Mouse (Mus musculus): ENCODE results near the gene AI661453. TPM values are rescaled to one million over a fixed set of nuclear protein-coding genes. Genes with fewer than 3 reads are reported as not detected.

The AI661453 gene
- polyA plus RNA-seq, 1 experiment from 2014 or later, result 0.27 TPM

GRCm38 (mm10) chr17:47472435-47473350 lies 36.3 kb downstream of the AI661453 start:
- no peak for DNase-seq (ENCODE audit: low spot score)
- no peaks in the 10 kb centered on the region; the same call in 1 of the 2 replicates for H3K36me3 ChIP-seq (replicated peaks)
- peaks cover 30% of the 10 kb centered on the region for H3K4me1 ChIP-seq
- peaks cover 40% of the 10 kb centered on the region for H3K27me3 ChIP-seq (replicated peaks; ENCODE audit: low read depth, poor library complexity, severe bottlenecking)
- no peak overlapping the region for H3K4me3 ChIP-seq
- H3K27ac ChIP-seq (replicated peaks), result no peak overlapping the region; the same call in 1 of the 2 replicates
- no peaks in the 10 kb centered on the region for H3K9me3 ChIP-seq
- WGBS, result 48% methylated on average over 15 of the region's 15 CpGs

- peak; percentile 61 for DNase-seq (ENCODE audit: low spot score)
- no peak overlapping the region for H3K4me3 ChIP-seq
- H3K4me1 ChIP-seq, result peaks cover 22% of the 10 kb centered on the region
- no peak overlapping the region for H3K27ac ChIP-seq (replicated peaks)
- H3K36me3 ChIP-seq (replicated peaks), result no peaks in the 10 kb centered on the region
- H3K9me3 ChIP-seq, result no peaks in the 10 kb centered on the region
- WGBS, result 19% methylated on average over 8 of the region's 8 CpGs
- H3K27me3 ChIP-seq (replicated peaks; ENCODE audit: low read depth, poor library complexity, severe bottlenecking), result peaks cover 32% of the 10 kb centered on the region
These were observed 37.1 kb downstream of the AI661453 start for GRCm38 (mm10) chr17:47473434-47473974.

DNA sequence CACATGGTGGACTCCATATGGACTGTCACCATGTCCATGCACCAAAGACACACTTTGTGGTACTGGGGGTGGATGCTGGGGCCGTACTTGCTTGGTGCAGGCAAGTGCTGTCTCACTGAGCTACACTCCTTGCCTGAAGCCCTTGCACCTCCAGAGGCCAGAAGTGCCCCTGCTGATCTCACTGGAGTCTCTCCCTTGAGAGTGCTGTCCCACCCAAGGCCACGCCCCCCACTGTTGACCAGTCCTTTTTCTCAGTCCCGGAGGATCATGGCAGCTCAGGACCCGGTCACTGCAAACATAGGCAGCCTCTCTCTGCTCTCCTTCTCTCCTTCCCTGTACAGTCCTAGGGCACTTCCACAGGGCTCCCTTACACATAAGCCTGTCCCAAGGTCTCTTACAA lies 37.8 kb downstream of the AI661453 start:
- H3K27ac ChIP-seq (replicated peaks), result no peak overlapping the region
- no peaks in the 10 kb centered on the region for H3K36me3 ChIP-seq (replicated peaks)
- WGBS, result 83% methylated on average over 4 of the region's 4 CpGs
- no peak for DNase-seq (ENCODE audit: low spot score)
- H3K4me1 ChIP-seq, result peaks cover 17% of the 10 kb centered on the region
- peaks cover 25% of the 10 kb centered on the region for H3K27me3 ChIP-seq (replicated peaks; ENCODE audit: low read depth, poor library complexity, severe bottlenecking)
- no peak overlapping the region for H3K4me3 ChIP-seq
- no peaks in the 10 kb centered on the region for H3K9me3 ChIP-seq

- 83% methylated on average over 4 of the region's 4 CpGs for WGBS
- Histone ChIP-seq H3K27me3 (replicated peaks; ENCODE audit: low read depth, poor library complexity, severe bottlenecking) (peaks cover 16% of the 10 kb centered on the region), H3K36me3 (replicated peaks) (no peaks in the 10 kb centered on the region), H3K9me3 (no peaks in the 10 kb centered on the region), H3K4me1 (peaks cover 13% of the 10 kb centered on the region), H3K27ac (replicated peaks) (no peak overlapping the region), H3K4me3 (no peak overlapping the region)
- no peak for DNase-seq (ENCODE audit: low spot score)
These were observed 38.8 kb downstream of the AI661453 start for GRCm38 (mm10) chr17:47475181-47475580.

GRCm38 (mm10) chr17:47475714-47476113 lies 39.3 kb downstream of the AI661453 start:
- H3K9me3 ChIP-seq, result no peaks in the 10 kb centered on the region
- no peaks in the 10 kb centered on the region for H3K36me3 ChIP-seq (replicated peaks)
- no peak for DNase-seq (ENCODE audit: low spot score)
- H3K4me1 ChIP-seq, result peaks cover 13% of the 10 kb centered on the region
- H3K4me3 ChIP-seq, result no peak overlapping the region
- H3K27ac ChIP-seq (replicated peaks), result no peak overlapping the region
- H3K27me3 ChIP-seq (replicated peaks; ENCODE audit: low read depth, poor library complexity, severe bottlenecking), result peaks cover 10% of the 10 kb centered on the region
- 59% methylated on average over 3 of the region's 3 CpGs for WGBS

- H3K27ac ChIP-seq (replicated peaks), result no peak overlapping the region
- DNase-seq (ENCODE audit: low spot score), result no peak
- H3K4me3 ChIP-seq, result no peak overlapping the region
- no peaks in the 10 kb centered on the region for H3K36me3 ChIP-seq (replicated peaks)
- H3K9me3 ChIP-seq, result no peaks in the 10 kb centered on the region
- no peaks in the 10 kb centered on the region for H3K27me3 ChIP-seq (replicated peaks; ENCODE audit: low read depth, poor library complexity, severe bottlenecking)
- H3K4me1 ChIP-seq, result peaks cover 13% of the 10 kb centered on the region
- WGBS, result 64% methylated on average over 3 of the region's 3 CpGs
These were observed 43.5 kb downstream of the AI661453 start for GRCm38 (mm10) chr17:47479887-47480286.

GRCm38 (mm10) chr17:47482401-47482800 lies 46.0 kb downstream of the AI661453 start:
- Histone ChIP-seq H3K27ac (replicated peaks) (no peak overlapping the region), H3K36me3 (replicated peaks) (peaks cover 3% of the 10 kb centered on the region), H3K27me3 (replicated peaks; ENCODE audit: low read depth, poor library complexity, severe bottlenecking) (no peaks in the 10 kb centered on the region), H3K9me3 (no peaks in the 10 kb centered on the region), H3K4me1 (peaks cover 30% of the 10 kb centered on the region), H3K4me3 (no peak overlapping the region)
- WGBS, result 42% methylated on average over 2 of the region's 2 CpGs
- peak; percentile 78 for DNase-seq (ENCODE audit: low spot score)

- Histone ChIP-seq H3K27ac (replicated peaks) (peak overlapping the region; percentile 75), H3K36me3 (replicated peaks) (peaks cover 20% of the 10 kb centered on the region), H3K9me3 (no peaks in the 10 kb centered on the region), H3K4me3 (no peak overlapping the region; the same call in 1 of the 2 replicates), H3K4me1 (peaks cover 30% of the 10 kb centered on the region), H3K27me3 (replicated peaks; ENCODE audit: low read depth, poor library complexity, severe bottlenecking) (no peaks in the 10 kb centered on the region)
- peak; percentile 65 for DNase-seq (ENCODE audit: low spot score)
- WGBS, result 15% methylated on average over 1 of the region's 1 CpGs
These were observed 48.0 kb downstream of the AI661453 start for GRCm38 (mm10) chr17:47484241-47484921.

DNA sequence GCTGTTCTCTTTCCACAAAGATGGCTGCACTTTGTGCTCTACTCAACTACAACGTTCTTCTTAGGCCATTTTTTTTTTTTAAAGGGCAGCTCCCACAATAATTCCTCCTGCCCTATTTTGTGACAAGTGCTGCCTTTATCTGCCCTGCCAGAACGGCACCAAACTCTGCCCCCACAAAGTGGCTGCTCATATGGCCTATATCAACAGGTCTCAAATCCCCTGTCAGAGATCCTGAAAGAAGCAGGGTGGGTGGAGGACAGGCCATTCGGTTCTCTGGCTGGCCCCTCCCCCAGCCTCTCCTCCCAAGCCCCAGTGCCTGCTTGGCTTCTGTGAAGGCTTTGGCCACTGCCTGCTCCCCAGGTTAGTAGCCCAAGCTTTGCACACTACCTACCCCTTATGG lies 48.6 kb downstream of the AI661453 start:
- Histone ChIP-seq H3K27me3 (replicated peaks; ENCODE audit: low read depth, poor library complexity, severe bottlenecking) (no peaks in the 10 kb centered on the region), H3K36me3 (replicated peaks) (peaks cover 26% of the 10 kb centered on the region), H3K4me1 (peaks cover 30% of the 10 kb centered on the region), H3K4me3 (no peak overlapping the region), H3K27ac (replicated peaks) (peak overlapping the region; percentile 75), H3K9me3 (no peaks in the 10 kb centered on the region)
- no peak for DNase-seq (ENCODE audit: low spot score)
- WGBS, result 4% methylated on average over 3 of the region's 3 CpGs

GRCm38 (mm10) chr17:47485791-47486190 lies 49.4 kb downstream of the AI661453 start:
- H3K27me3 ChIP-seq (replicated peaks; ENCODE audit: low read depth, poor library complexity, severe bottlenecking), result no peaks in the 10 kb centered on the region
- WGBS, result 92% methylated on average over 3 of the region's 3 CpGs
- no peak overlapping the region for H3K4me3 ChIP-seq
- DNase-seq (ENCODE audit: low spot score), result no peak
- H3K9me3 ChIP-seq, result no peaks in the 10 kb centered on the region
- H3K36me3 ChIP-seq (replicated peaks), result peaks cover 34% of the 10 kb centered on the region
- H3K4me1 ChIP-seq, result peaks cover 30% of the 10 kb centered on the region
- no peak overlapping the region for H3K27ac ChIP-seq (replicated peaks)

- Histone ChIP-seq H3K9me3 (no peaks in the 10 kb centered on the region), H3K36me3 (replicated peaks) (peaks cover 82% of the 10 kb centered on the region), H3K27me3 (replicated peaks; ENCODE audit: low read depth, poor library complexity, severe bottlenecking) (no peaks in the 10 kb centered on the region), H3K4me1 (peaks cover 8% of the 10 kb centered on the region), H3K4me3 (no peak overlapping the region), H3K27ac (replicated peaks) (no peak overlapping the region)
- WGBS, result 88% methylated on average over 9 of the region's 9 CpGs
- no peak for DNase-seq (ENCODE audit: low spot score)
These were observed 54.4 kb downstream of the AI661453 start for GRCm38 (mm10) chr17:47490791-47491190.

GRCm38 (mm10) chr17:47492731-47493130 lies 56.3 kb downstream of the AI661453 start:
- Histone ChIP-seq H3K4me1 (no peaks in the 10 kb centered on the region), H3K27ac (replicated peaks) (no peak overlapping the region), H3K9me3 (no peaks in the 10 kb centered on the region), H3K4me3 (no peak overlapping the region), H3K27me3 (replicated peaks; ENCODE audit: low read depth, poor library complexity, severe bottlenecking) (no peaks in the 10 kb centered on the region), H3K36me3 (replicated peaks) (peaks cover 95% of the 10 kb centered on the region)
- DNase-seq (ENCODE audit: low spot score), result no peak
- WGBS, result 89% methylated on average over 6 of the region's 6 CpGs

Measured in embryonic facial prominence, embryonic 10.5 days (tissue).